In genomic region chr16:93626745-93627144, GRCm38 (mm10) we compare ENCODE assay signal across 9 mouse cellular contexts. TPM values are rescaled to one million over a fixed set of nuclear protein-coding genes. Genes with fewer than 3 reads are reported as not detected.
DNase-seq lines count a peak whose midpoint lies in the region; TF ChIP-seq lines count a peak whose summit lies in the region.
"Had no signal": no experiment of that assay in that cellular context is flagged by ENCODE, and none has a peak within 500 bp of the region (broad histone marks: within the 10 kb centered on the region; RNA-seq: fewer than 3 reads in every experiment).

No protein-coding gene starts in this region.

- TF ChIP-seq POLR2A in cerebellum, adult 2 months (IDR thresholded peaks at IDR 0.05; ENCODE audit: borderline replicate concordance, insufficient read depth, low read length), result no peak

- H3K4me1 ChIP-seq in cerebellum, adult 2 months (ENCODE audit: control insufficient read depth, insufficient read depth, low read length), result no peaks in the 10 kb centered on the region; the same call in 1 of the 2 replicates

- peak; percentile 39; the same call in 1 of the 2 replicates for TF ChIP-seq CTCF in cerebellum, adult 2 months (IDR thresholded peaks at IDR 0.05; ENCODE audit: borderline replicate concordance, insufficient read depth, low read depth, low read length)
- peak; percentile 61 for TF ChIP-seq CTCF in left cerebral cortex, adult 2 months (IDR thresholded peaks at IDR 0.05)

- no peak overlapping the region for H3K27ac ChIP-seq in cerebellum, adult 2 months (ENCODE audit: insufficient read depth, low read length)
- no peak overlapping the region for H3K27ac ChIP-seq in left cerebral cortex, adult 2 months

- no peak overlapping the region for H3K4me3 ChIP-seq in cerebellum, adult 2 months (replicated peaks; ENCODE audit: insufficient read depth, low read depth, low read length)
- no peak overlapping the region for H3K4me3 ChIP-seq in left cerebral cortex, adult 2 months
- H3K4me3 ChIP-seq: myocyte had no signal

- no peaks in the 10 kb centered on the region for H3K27me3 ChIP-seq in cerebellum, adult 2 months (ENCODE audit: control insufficient read depth, insufficient read depth, low read length)

- WGBS in cerebellum, adult 2 months, result 9% methylated on average over 1 of the region's 1 CpGs

- no peak for DNase-seq in cerebellum, adult 2 months
- no peak for DNase-seq in cerebellum, adult 11-12 months
- peak in 1 of 2 experiments; percentile 32 for DNase-seq in left cerebral cortex, adult 2 months (ENCODE audit: extremely low spot score in 1 of 2, low spot score in 2 of 2)
- DNase-seq in left cerebral cortex, adult 8-10 months (ENCODE audit: low spot score in 2 of 2), result no peak
- DNase-seq in NIH3T3 (ENCODE audit: low read depth) (peak; percentile 53), MN1 (ENCODE audit: low spot score) (no peak)
- DNase-seq in kidney, postnatal 25 days, result peak; percentile 55 to 61
- no peak for DNase-seq in frontal cortex, postnatal 14 days (ENCODE audit: low spot score in 2 of 2)

- intact Hi-C loops in left cerebral cortex, adult 2 months (cut with DNase I), result no loop called here

RNA-seq across cellular contexts. Expression of gene Gm5678, which starts 1.2 kb away (rescaled TPM):
- polyA plus RNA-seq in cerebellum, adult 2 months (2012; rRNA removed), result 0.11 TPM in 1 of 2 replicates, not detected in the other
- 1 to 10 TPM; 2.8 to 3.1 TPM for total RNA-seq in left cerebral cortex, adult 2 months (2021)
- 1 to 10 TPM; 2.9 to 3.5 (median 3.3) TPM for total RNA-seq in left cerebral cortex, adult 8-10 months (2022)
- polyA plus RNA-seq: myocyte had no signal

RNA-seq across cellular contexts. Expression of gene Cbr1, which starts 21.1 kb away (rescaled TPM):
- polyA plus RNA-seq in cerebellum, adult 2 months (2012; rRNA removed), result 121 and 129 TPM in 2 replicates
- 10 to 100 TPM; 65.2 to 67.1 TPM for total RNA-seq in left cerebral cortex, adult 2 months (2021)
- total RNA-seq in left cerebral cortex, adult 8-10 months (2022), result 10 to 100 TPM; 62.5 to 78.2 (median 70.5) TPM

RNA-seq across cellular contexts. Expression of gene Setd4, which starts 22.9 kb away (rescaled TPM):
- polyA plus RNA-seq in cerebellum, adult 2 months (2012; rRNA removed), result 15.7 and 16.3 TPM in 2 replicates
- 10 to 100 TPM; 11.4 to 12.7 TPM for total RNA-seq in left cerebral cortex, adult 2 months (2021)
- total RNA-seq in left cerebral cortex, adult 8-10 months (2022), result 10 to 100 TPM; 10.7 to 12.3 (median 10.9) TPM

RNA-seq across cellular contexts. Expression of gene Cbr3, which starts 56.3 kb away (rescaled TPM):
- 5.3 and 6.2 TPM in 2 replicates for polyA plus RNA-seq in cerebellum, adult 2 months (2012; rRNA removed)
- 10 to 100 TPM; 16.1 to 16.9 TPM for total RNA-seq in left cerebral cortex, adult 2 months (2021)
- 10 to 100 TPM; 16.5 to 20.8 (median 18.6) TPM for total RNA-seq in left cerebral cortex, adult 8-10 months (2022)

Comparison
In these comparisons a context has a peak if more than half of its experiments do, and no peak if none do; other contexts are left out.
1. DNase-seq: peak in NIH3T3 (single experiment) and kidney, postnatal 25 days (2 of 2); none in cerebellum, adult 2 months (0 of 2), cerebellum, adult 11-12 months (single experiment), left cerebral cortex, adult 8-10 months (0 of 2), MN1 (single experiment) and frontal cortex, postnatal 14 days (0 of 2).